Mouse (Mus musculus): ENCODE data around the gene Rusc1.
"Not testable (repeated sequence)": the region's sequence is repeated elsewhere in the genome, so short reads cannot be mapped to it uniquely, and the experiment has no call there.

Rusc1 gene

DNA sequence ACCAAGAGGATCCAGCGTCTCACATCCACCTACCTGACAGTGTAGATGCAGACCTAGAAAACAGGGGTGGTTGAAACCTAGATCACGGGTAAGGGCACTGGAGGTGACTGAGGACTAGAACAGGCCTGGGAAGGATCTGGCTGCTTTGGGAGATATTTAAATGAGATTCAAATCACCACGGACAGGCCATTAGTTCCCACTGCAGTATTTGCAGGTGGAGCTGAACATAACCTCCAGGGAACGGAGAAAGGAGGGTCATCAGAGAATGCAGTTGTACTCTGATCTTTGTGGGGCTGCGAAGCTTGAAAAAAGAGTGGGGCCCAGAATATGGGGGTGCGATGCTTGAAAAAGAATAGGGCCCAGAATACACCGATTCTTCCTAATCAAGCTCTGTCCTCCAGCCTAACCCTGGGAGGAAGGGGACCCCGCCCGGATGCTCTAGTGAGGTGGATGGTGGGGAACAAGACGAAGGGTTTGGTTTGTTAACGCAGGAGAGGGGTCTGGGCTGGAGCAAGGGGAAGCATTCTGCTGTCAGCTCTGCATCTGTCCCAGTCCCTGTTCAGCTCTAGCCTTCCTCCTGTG is 511 bp downstream of the Rusc1 start:
- DNase-seq (ENCODE audit: low spot score): no peak

DNA sequence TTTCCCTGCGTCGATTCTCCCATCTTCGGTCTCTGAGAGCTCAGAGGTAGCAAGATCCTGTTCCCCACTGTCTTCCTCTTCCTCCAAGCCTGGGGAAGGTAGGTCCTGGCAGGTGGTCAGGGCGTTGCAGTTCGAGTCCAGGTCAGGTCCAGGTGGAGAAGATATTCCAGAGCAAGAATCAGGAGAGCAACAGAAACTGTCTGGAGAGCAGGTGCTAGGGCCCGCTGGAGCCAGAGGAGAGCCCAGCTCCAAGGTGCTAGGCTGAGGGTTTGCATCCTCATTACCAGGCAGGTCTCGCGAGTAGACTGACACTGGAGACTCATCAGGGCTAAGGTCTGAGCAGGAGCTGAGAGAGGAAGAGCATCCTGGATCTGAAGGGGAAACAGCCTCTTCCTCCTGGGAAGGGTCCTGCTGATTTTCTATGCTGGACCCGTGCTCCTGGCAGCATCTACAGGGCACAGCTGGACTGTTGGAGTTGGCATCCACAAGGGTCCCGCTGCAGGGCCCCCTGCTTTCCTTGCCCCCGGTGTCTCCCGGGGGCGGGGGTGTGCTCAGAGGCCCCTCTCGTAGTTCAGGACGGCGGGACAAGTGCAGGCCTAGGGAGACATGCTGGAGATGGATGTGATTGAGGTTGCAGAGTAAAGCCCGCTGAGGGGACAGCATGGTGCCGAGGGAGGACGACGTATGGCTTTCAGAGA is 1.2 kb downstream of the Rusc1 start:
- no peak for DNase-seq (ENCODE audit: low spot score)

DNA sequence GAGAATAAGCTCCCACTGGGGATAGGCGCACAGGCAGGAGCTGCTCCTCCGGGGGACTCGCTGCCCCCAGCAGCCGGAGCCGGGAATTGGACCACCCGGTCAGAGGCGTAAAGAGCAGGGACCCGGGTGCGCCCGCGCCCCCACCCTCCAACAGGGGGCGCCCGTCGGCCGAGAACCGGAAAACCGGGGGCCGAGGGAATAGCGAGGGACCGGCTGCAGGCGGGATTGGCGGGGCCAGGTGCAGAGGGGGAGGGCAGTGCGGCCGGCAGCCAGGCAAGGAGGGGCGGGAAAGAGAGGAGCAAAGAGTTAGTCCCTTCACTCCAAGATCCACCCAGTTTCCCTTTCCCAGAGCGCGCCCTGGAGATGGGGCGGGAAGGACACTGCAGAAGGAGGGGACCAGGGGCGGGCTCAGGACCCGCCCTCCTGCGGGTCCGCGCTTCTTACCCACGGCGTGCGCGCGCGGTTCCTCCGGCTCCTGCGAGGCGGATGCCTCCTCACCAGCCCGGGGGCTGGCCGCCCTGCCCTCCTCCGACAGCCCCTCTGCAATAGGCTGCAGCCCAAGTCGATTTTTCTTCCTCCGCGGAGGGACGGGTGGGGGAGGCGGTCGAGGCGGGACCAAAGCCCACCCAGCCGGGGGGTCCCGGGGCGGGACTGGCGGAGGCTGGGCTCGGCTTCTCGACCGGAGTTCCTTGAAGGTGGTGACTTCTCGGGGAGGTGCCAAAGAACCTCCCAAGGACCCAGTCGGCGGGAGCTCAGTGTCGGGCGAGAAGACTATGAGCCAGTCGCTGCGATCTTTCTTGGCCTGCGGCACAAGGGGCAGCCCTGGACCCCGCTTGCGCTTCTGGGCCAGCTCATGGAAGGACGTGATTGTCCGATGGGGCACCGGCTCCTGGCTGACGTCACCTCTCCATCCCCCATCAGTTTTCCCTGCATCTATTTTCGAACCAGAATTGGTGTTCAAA is 2.1 kb downstream of the Rusc1 start:
- DNase-seq (ENCODE audit: low spot score): peak; percentile 72

DNA sequence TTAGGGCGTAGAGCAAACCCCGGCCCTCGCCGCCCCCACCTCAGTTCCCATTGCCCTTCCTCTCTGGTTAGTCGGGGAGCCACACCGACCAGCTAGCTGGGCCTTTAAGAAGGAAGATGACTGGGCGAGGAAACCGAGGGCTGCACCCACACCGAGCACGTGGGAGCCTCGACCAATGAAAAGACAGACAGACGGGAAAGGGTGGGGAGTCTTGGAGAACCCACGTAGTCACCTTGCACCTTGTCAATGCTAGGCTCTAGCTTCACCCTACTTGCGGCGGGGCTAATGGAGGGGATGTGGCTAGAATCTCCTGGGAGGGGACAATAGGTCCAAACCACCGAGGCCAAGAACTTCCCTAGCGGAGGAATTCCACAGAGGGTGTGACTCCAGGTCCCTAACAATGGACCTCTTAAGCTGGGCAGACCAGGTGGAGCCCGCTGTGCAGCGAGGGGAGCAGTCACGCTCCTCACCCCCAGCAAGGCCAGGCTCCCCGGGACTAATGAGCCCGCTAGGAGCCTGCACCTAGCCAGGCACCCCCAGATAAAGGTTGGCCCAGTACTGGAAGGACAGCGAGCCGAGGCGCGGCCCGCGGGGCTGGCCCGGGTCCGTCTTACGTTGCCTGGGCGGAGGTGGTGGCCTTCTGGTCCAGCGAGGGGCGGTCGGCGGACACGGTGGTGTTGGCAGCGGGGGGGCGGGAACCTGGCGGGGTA is 3.1 kb downstream of the Rusc1 start:
- DNase-seq (ENCODE audit: low spot score): peak; percentile 82

DNA sequence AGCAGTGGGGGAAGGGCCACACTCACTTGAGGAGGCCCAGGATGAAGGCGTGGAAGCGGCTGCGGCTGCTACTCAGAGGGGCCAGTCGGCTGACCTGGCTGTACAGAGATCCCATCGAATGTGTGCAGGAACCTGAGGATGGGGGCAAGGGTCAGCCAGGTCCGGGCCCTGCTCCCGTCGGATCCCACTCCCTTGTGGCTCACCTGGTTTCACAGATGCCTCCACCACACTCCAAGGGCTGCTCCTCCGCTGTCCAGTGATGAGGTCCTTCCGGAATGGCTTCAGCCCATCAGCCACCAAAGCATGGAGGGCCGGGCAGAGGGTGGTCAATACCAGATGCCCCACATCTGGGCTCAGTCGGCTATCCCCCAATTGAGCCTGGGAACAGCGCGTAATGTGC is 4.1 kb downstream of the Rusc1 start:
- no peak for DNase-seq (ENCODE audit: low spot score)

DNA sequence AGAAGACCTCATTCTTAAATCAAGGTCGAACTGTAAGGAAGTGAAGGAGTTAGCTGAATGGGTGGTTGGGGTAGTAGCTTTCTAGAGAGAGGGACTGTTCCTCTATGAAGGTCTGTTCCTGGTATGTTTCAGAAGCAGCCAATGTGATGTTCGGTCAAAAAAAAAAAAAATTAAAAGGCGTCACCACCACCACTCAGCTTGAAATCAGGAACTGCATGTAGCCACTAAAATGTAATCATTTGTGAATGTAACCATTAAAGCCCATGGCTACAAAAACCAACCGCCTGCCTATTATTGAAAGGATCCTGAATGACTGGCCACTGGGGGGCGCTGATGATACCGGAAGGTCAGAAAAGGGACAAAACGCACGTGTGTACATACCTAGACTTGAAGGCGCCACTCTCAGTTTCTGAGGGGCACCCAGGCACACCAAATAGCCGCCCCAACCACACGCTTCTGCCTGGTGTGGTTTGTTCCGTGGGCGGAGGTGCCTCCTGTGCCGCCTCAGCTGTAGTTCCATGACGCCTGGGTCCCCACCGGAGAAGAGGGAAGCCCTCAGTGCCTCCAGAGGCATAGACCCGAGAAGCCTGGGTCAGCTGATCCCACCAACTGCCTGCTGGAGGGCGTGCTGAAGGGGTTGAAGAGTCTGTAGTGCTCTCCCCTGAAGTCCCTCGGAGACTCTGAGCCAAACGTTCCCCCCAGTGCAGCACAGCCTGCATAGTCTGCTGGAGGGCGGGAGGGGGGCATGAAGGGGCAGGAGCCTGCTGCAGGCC is 5.6 kb downstream of the Rusc1 start:
- no peak for DNase-seq (ENCODE audit: low spot score)

DNA sequence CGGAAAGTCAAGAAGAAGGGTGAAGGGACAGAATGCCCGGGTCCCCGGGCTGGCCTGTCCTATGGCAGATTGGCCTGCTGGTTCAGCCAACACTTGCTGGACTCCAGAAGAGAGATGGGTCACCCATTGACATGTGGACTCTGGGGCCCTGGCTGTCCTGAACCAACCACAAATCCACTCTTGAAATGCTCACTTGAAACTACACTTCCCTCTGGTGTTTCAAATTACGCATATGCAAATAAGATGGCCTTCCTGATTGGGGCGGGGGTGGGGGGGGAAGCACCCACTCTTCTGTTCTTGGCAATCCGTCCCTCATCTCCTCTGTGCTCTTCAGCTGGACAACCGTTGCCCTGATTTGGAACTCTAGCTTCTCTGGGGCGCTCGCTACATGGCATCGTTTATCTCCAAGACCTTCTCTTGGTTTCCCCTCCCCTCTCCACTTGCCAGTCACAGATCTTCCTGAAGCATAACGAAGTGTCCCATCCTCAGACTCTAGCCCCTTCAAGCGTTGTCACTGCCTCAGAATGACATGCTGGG is 8.4 kb downstream of the Rusc1 start:
- no peak for DNase-seq (ENCODE audit: low spot score)

DNA sequence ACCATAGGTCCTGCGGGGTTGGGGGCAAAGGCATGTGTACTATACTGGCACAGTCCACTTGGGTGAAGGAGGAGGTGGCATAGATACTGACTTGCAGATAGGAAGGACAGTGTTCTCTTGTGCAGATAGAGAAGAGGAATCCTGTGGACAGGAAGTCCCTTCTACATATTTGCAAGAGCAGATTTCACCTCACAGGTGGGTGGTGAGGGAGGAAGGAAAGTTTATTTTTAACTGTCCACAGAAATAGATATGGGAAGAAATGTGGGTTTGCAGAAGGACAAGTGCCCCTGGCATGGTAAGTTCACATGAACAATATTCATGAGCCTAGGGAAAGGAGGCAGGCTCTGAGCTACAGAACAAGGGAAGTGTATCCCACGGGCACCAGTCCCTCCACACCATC is 9.0 kb downstream of the Rusc1 start:
- no peak for DNase-seq (ENCODE audit: low spot score)

DNA sequence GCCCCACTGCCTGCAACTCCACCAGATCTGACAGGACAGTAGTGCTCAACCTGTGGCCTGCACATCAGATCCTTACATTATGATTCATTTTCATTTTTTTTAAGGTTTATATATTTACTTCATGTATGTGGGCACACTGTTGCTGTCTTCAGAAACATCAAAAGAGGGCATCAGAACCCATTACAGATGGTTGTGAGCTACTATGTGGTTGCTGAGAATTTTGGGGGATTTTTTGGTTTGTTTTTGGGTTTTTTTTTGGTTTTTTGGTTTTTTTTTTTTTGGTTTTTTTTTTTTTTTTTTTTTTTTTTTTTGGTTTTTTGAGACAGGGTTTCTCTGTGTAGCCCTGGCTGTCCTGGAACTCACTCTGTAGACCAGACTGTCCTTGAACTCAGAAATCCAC is 10.8 kb downstream of the Rusc1 start:
- not testable (repeated sequence) for DNase-seq (ENCODE audit: low spot score)

DNA sequence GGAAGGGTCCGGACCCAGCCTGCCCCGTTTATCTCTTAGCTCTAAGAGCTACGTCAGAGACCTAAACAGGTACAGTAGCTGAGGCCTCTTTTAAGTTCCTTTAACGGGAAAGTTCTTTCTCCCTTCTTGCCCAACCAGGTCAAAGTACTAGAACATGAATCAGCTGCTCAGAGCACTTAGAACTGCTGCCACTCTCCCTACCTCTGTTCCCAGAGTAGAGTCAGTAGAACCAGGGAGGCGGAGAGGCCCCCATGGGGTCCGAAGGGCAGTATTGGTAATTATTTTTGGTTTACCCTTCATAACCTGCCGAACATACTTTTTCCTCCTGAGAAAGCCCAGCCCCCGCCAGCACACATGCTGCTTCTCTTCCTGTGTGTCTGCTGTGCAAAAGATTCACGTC is 15.7 kb downstream of the Rusc1 start:
- no peak for DNase-seq (ENCODE audit: low spot score)

DNA sequence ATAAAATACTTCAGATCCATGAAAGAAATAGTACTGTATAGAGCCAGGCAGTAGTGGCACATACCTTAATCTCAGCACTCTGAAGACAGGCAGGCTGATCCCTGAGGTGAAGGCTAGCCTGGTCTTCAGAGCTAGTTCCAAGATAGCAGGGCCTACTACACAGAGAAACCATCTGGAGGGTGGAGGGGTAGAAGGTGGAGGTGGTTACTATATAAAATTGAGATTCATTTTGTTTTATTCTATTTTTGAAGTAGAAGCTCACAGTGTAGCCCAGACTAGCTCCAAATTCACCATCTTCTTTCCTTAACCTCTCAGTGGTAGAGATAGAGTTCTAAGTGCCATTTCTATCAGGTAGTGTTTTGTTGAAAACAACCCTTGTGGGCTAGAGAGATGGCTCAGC is 25.8 kb downstream of the Rusc1 start:
- DNase-seq (ENCODE audit: low spot score): no peak

DNA sequence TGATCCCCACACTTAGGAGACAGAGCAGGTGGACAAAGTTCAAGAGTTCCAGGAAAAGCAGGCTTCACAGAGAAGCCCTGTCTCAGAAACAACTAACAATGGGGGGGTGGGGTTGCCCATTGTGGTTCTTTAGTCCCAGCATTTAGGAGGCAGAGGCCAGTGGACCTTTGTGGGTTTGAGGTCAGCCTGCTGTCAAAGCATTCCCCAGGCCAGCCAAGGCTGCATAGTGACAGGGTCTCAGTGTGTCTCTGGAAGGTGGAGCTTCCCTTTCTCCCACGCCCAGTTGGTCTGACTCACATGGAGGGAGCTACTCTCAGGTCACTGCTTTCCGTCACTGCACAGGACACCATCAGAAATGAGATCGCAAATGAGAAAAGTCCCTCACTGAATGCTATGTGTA is 31.4 kb downstream of the Rusc1 start:
- DNase-seq (ENCODE audit: low spot score): no peak

DNA sequence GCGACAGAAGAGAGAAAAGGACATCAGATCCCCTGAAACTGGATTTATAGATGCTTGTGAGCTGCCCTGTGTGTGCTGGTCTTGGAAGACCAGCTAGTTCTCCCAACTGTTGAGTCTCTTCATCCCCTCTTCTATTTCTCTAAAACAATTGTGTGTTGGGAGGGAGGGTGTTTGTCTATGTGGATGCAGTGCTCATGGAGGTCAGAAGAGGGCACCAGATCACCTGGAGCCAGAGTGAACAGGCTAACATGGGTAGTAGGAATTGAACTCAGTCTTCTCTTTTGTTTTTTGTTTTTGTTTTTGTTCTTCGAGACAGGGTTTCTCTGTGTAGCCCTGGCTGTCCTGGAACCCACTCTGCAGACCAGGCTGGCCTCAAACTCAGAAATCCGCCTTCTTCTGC is 34.3 kb downstream of the Rusc1 start:
- no peak for DNase-seq (ENCODE audit: low spot score)

DNA sequence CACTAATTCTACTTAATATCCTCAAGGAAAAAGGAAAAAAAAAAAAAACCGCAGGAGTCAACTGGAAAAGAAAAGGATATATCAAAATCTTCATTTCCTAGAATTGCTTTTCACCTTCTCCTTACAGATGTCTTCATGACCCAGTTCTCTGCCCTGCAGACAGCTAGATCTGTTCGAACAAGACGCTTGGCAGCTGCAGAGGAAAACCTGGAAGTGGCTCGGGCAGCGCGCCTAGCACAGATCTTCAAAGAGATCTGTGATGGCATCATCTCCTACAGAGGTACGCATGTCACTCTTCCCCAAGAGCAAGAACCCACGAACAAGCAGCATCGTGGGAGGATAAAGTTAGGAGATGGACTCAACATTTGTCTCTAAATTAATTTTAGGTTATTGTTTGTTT is 34.8 kb downstream of the Rusc1 start:
- no peak for DNase-seq (ENCODE audit: low spot score)

DNA sequence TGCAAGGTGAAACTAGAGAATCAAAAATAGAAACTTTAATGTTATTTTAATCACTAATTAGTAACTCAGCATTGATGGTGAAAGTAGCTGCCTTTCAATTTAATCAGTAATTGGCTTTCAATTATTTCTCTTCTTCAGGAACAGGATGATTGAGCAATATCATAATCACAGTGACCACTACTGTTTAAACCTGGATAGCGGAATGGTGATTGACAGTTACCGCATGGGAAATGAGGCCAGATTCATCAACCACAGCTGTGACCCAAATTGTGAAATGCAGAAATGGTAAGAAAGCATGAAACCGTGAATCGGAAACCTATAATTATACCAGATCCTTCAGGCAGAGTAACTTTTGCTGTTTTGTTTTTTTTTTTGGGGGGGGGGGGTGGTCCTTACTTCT is 49.8 kb downstream of the Rusc1 start:
- no peak for DNase-seq (ENCODE audit: low spot score)
